Mouse (Mus musculus): ENCODE data around the gene Sart3. TPM values are rescaled to one million over a fixed set of nuclear protein-coding genes. Genes with fewer than 3 reads are reported as not detected.
"Not testable (repeated sequence)": the region's sequence is repeated elsewhere in the genome, so short reads cannot be mapped to it uniquely, and the experiment has no call there.

The Sart3 gene
- polyA plus RNA-seq, 1 experiment, result 13.4 TPM

GRCm38 (mm10) chr5:113781875-113782274 lies 9.6 kb upstream of the Sart3 start:
- no peaks in the 10 kb centered on the region; the same call in 1 of the 2 replicates for H3K36me3 ChIP-seq (ENCODE audit: control insufficient read depth, insufficient read depth, low read length)
- 81% methylated on average over 7 of the region's 7 CpGs for WGBS
- no peak overlapping the region for H3K4me3 ChIP-seq (ENCODE audit: insufficient read depth, low read depth, low read length)
- no peak overlapping the region for H3K27ac ChIP-seq (ENCODE audit: insufficient read depth, low read depth, low read length)
- no peaks in the 10 kb centered on the region for H3K4me1 ChIP-seq (ENCODE audit: control insufficient read depth, insufficient read depth, low read length)
- DNase-seq, result no peak
- TF ChIP-seq CTCF (conservative IDR thresholded peaks at IDR 0.05; ENCODE audit: insufficient read depth, insufficient read length, low read depth, low read length), result no peak
- no peak for TF ChIP-seq POLR2A (IDR thresholded peaks at IDR 0.05; ENCODE audit: low read depth, low read length)
- no peaks in the 10 kb centered on the region for H3K27me3 ChIP-seq (replicated peaks; ENCODE audit: control insufficient read depth, insufficient read depth, low read length)

GRCm38 (mm10) chr5:113781254-113781653 lies 8.9 kb upstream of the Sart3 start:
- no peaks in the 10 kb centered on the region; the same call in 1 of the 2 replicates for H3K36me3 ChIP-seq (ENCODE audit: control insufficient read depth, insufficient read depth, low read length)
- H3K4me3 ChIP-seq (ENCODE audit: insufficient read depth, low read depth, low read length), result no peak overlapping the region
- WGBS, result 70% methylated on average over 7 of the region's 7 CpGs
- no peaks in the 10 kb centered on the region for H3K27me3 ChIP-seq (replicated peaks; ENCODE audit: control insufficient read depth, insufficient read depth, low read length)
- DNase-seq, result no peak
- H3K4me1 ChIP-seq (ENCODE audit: control insufficient read depth, insufficient read depth, low read length), result no peaks in the 10 kb centered on the region
- TF ChIP-seq CTCF (conservative IDR thresholded peaks at IDR 0.05; ENCODE audit: insufficient read depth, insufficient read length, low read depth, low read length), result no peak
- TF ChIP-seq POLR2A (IDR thresholded peaks at IDR 0.05; ENCODE audit: low read depth, low read length), result no peak
- no peak overlapping the region for H3K27ac ChIP-seq (ENCODE audit: insufficient read depth, low read depth, low read length)

GRCm38 (mm10) chr5:113780763-113781162 lies 8.5 kb upstream of the Sart3 start:
- no peak for DNase-seq
- Histone ChIP-seq H3K27me3 (replicated peaks; ENCODE audit: control insufficient read depth, insufficient read depth, low read length) (no peaks in the 10 kb centered on the region), H3K4me1 (ENCODE audit: control insufficient read depth, insufficient read depth, low read length) (no peaks in the 10 kb centered on the region), H3K4me3 (ENCODE audit: insufficient read depth, low read depth, low read length) (no peak overlapping the region), H3K36me3 (ENCODE audit: control insufficient read depth, insufficient read depth, low read length) (no peaks in the 10 kb centered on the region; the same call in 1 of the 2 replicates), H3K27ac (ENCODE audit: insufficient read depth, low read depth, low read length) (no peak overlapping the region)
- no peak for TF ChIP-seq POLR2A (IDR thresholded peaks at IDR 0.05; ENCODE audit: low read depth, low read length)
- no peak for TF ChIP-seq CTCF (conservative IDR thresholded peaks at IDR 0.05; ENCODE audit: insufficient read depth, insufficient read length, low read depth, low read length)
- WGBS, result 56% methylated on average over 5 of the region's 5 CpGs

- no peak for DNase-seq
- TF ChIP-seq CTCF (conservative IDR thresholded peaks at IDR 0.05; ENCODE audit: insufficient read depth, insufficient read length, low read depth, low read length) (no peak), POLR2A (IDR thresholded peaks at IDR 0.05; ENCODE audit: low read depth, low read length) (no peak)
- H3K27me3 ChIP-seq (replicated peaks; ENCODE audit: control insufficient read depth, insufficient read depth, low read length), result no peaks in the 10 kb centered on the region
- H3K27ac ChIP-seq (ENCODE audit: insufficient read depth, low read depth, low read length), result no peak overlapping the region
- 96% methylated on average over 3 of the region's 3 CpGs for WGBS
- H3K4me1 ChIP-seq (ENCODE audit: control insufficient read depth, insufficient read depth, low read length), result no peaks in the 10 kb centered on the region
- H3K4me3 ChIP-seq (ENCODE audit: insufficient read depth, low read depth, low read length), result no peak overlapping the region
- no peaks in the 10 kb centered on the region; the same call in 1 of the 2 replicates for H3K36me3 ChIP-seq (ENCODE audit: control insufficient read depth, insufficient read depth, low read length)
These were observed 7.9 kb upstream of the Sart3 start for GRCm38 (mm10) chr5:113780082-113780752.

- no peaks in the 10 kb centered on the region for H3K4me1 ChIP-seq (ENCODE audit: control insufficient read depth, insufficient read depth, low read length)
- DNase-seq, result no peak
- no peak overlapping the region for H3K27ac ChIP-seq (ENCODE audit: insufficient read depth, low read depth, low read length)
- no peaks in the 10 kb centered on the region for H3K27me3 ChIP-seq (replicated peaks; ENCODE audit: control insufficient read depth, insufficient read depth, low read length)
- WGBS, result 75% methylated on average over 5 of the region's 5 CpGs
- no peaks in the 10 kb centered on the region; the same call in 1 of the 2 replicates for H3K36me3 ChIP-seq (ENCODE audit: control insufficient read depth, insufficient read depth, low read length)
- no peak overlapping the region for H3K4me3 ChIP-seq (ENCODE audit: insufficient read depth, low read depth, low read length)
- TF ChIP-seq CTCF (conservative IDR thresholded peaks at IDR 0.05; ENCODE audit: insufficient read depth, insufficient read length, low read depth, low read length) (no peak), POLR2A (IDR thresholded peaks at IDR 0.05; ENCODE audit: low read depth, low read length) (no peak)
These were observed 7.3 kb upstream of the Sart3 start for GRCm38 (mm10) chr5:113779569-113779968.

- H3K27me3 ChIP-seq (replicated peaks; ENCODE audit: control insufficient read depth, insufficient read depth, low read length); H3K4me3 ChIP-seq (ENCODE audit: insufficient read depth, low read depth, low read length); H3K27ac ChIP-seq (ENCODE audit: insufficient read depth, low read depth, low read length); H3K36me3 ChIP-seq (ENCODE audit: control insufficient read depth, insufficient read depth, low read length); H3K4me1 ChIP-seq (ENCODE audit: control insufficient read depth, insufficient read depth, low read length): not testable (repeated sequence)
- peak; percentile 65 for DNase-seq
- WGBS, result 72% methylated on average over 8 of the region's 8 CpGs
These were observed 5.4 kb upstream of the Sart3 start for GRCm38 (mm10) chr5:113777728-113778127.

GRCm38 (mm10) chr5:113776896-113777226 lies 4.6 kb upstream of the Sart3 start:
- no peak for DNase-seq
- 75% methylated on average over 8 of the region's 8 CpGs for WGBS
- H3K27me3 ChIP-seq (replicated peaks; ENCODE audit: control insufficient read depth, insufficient read depth, low read length), result no peaks in the 10 kb centered on the region
- TF ChIP-seq CTCF (conservative IDR thresholded peaks at IDR 0.05; ENCODE audit: insufficient read depth, insufficient read length, low read depth, low read length) (no peak), POLR2A (IDR thresholded peaks at IDR 0.05; ENCODE audit: low read depth, low read length) (no peak)
- no peaks in the 10 kb centered on the region for H3K4me1 ChIP-seq (ENCODE audit: control insufficient read depth, insufficient read depth, low read length)
- H3K4me3 ChIP-seq (ENCODE audit: insufficient read depth, low read depth, low read length), result no peak overlapping the region
- H3K36me3 ChIP-seq (ENCODE audit: control insufficient read depth, insufficient read depth, low read length), result no peaks in the 10 kb centered on the region; the same call in 1 of the 2 replicates
- H3K27ac ChIP-seq (ENCODE audit: insufficient read depth, low read depth, low read length), result no peak overlapping the region

All from kidney, adult 2 months (tissue).